Mouse (Mus musculus) embryonic fibroblast, embryonic 13.5 days (primary cell): ENCODE results near the gene Yeats2. TPM values are rescaled to one million over a fixed set of nuclear protein-coding genes. Genes with fewer than 3 reads are reported as not detected.

Source experiments
- H3K27ac ChIP-seq: 2 replicates; pipeline ENCODE4 v1.5.1; 2012; ENCODE audit warnings: low read length, control low read depth, inconsistent platforms; ENCODE audit not compliant: insufficient read depth
- H3K4me1 ChIP-seq: 2 replicates; pipeline ENCODE4 v1.6.1; 2011; ENCODE audit warnings: low read length; ENCODE audit not compliant: control insufficient read depth, insufficient read depth
- H3K4me3 ChIP-seq: 2 replicates; pipeline ENCODE4 v1.5.1; 2011; ENCODE audit warnings: mild to moderate bottlenecking, control low read depth, low read length; ENCODE audit not compliant: insufficient read depth
- CTCF ChIP-seq: IDR thresholded peaks from 2 replicates; pipeline ENCODE4 v1.5.1; 2011; ENCODE audit warnings: mild to moderate bottlenecking, control low read depth, low read length, moderate library complexity, borderline replicate concordance; ENCODE audit not compliant: insufficient read depth
- POLR2A ChIP-seq: IDR thresholded peaks from 2 replicates; pipeline ENCODE4 v1.6.1; 2011; ENCODE audit warnings: low read depth, mild to moderate bottlenecking, control low read depth, low read length, moderate library complexity
- polyA plus RNA-seq: library from polyadenylated mRNA; stranded (reverse); fragments of >200 nt; gene quantifications from 2 replicates; pipeline ENCODE4 v1.2.4, GENCODE M21; 2011; ENCODE audit warnings: low read depth; ENCODE audit not compliant: missing spikeins, insufficient read length

The Yeats2 gene
- polyA plus RNA-seq, 1 experiment, result 40.6 TPM

- Histone ChIP-seq H3K4me3 (no peak overlapping the region), H3K4me1 (no peaks in the 10 kb centered on the region), H3K27ac (no peak overlapping the region)
- no peak for TF ChIP-seq POLR2A
- no peak for TF ChIP-seq CTCF
These were observed 44.5 kb downstream of the Yeats2 start for GRCm38 (mm10) chr16:20185368-20185767.

- peaks cover 4% of the 10 kb centered on the region; the same call in 1 of the 2 replicates for H3K4me1 ChIP-seq
- no peak for TF ChIP-seq CTCF
- no peak for TF ChIP-seq POLR2A
- no peak overlapping the region for H3K27ac ChIP-seq
- H3K4me3 ChIP-seq, result no peak overlapping the region
These were observed 50.5 kb downstream of the Yeats2 start for GRCm38 (mm10) chr16:20191161-20191882.

GRCm38 (mm10) chr16:20192043-20192442 is 51.2 kb downstream of the Yeats2 start:
- TF ChIP-seq CTCF (no peak), POLR2A (no peak)
- H3K4me3 ChIP-seq, result no peak overlapping the region
- no peak overlapping the region for H3K27ac ChIP-seq
- H3K4me1 ChIP-seq, result peaks cover 4% of the 10 kb centered on the region; the same call in 1 of the 2 replicates

GRCm38 (mm10) chr16:20195546-20195945 is 54.7 kb downstream of the Yeats2 start:
- H3K4me1 ChIP-seq, result peaks cover 4% of the 10 kb centered on the region; the same call in 1 of the 2 replicates
- H3K27ac ChIP-seq, result no peak overlapping the region
- TF ChIP-seq CTCF, result no peak
- no peak for TF ChIP-seq POLR2A
- no peak overlapping the region for H3K4me3 ChIP-seq

DNA sequence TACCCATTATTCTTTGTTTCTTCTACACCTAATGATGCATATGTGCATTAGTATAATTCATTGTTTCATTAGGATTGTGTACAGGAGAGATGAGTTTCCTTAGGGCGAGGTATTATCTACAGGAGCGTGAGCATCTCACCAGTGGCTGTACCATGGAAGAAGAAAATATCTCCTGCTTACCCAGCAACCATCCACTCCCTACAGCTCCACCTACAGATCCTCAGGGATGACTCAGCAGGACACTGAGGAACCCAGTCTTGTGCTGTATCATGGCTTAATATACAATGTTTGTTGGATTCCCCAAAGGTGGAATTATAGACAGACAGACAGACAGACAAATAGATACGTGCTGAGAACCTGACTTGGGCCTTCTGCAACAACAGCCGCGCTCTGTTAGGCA is 56.1 kb downstream of the Yeats2 start:
- peaks cover 4% of the 10 kb centered on the region; the same call in 1 of the 2 replicates for H3K4me1 ChIP-seq
- no peak overlapping the region for H3K27ac ChIP-seq
- TF ChIP-seq CTCF, result no peak
- no peak for TF ChIP-seq POLR2A
- H3K4me3 ChIP-seq, result no peak overlapping the region

DNA sequence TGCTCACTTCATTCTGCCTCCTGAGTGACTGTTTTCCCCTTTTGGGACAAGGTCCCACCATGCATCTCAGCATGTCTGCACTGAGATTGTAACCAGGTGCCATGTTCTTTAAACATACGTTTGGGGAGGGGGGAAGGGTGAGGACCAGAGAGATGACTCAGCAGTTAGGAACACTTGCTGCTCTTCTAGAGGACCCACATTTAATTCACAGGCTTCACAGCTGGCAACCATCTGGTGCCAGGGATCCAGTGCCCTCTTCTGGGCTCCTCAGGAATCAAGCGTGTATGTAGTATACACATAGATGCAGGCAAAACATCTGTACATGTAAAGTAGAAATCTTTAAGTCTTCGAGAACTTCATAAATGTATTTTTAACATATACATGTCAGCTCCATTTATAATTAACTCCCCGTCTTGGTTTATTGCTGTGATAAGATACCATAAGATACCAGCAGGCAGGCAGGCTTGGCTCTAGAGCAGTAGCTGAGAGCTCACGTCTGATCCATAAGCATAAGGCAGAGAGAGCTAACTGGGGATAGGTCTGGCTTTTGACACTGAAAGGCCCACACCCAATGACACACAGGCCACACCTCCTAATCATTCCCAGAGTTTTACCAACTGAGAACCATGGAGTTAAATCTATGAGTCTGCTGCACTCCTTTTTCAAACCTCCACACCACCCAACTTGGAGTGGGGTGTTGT is 58.8 kb downstream of the Yeats2 start:
- no peak for TF ChIP-seq POLR2A
- no peak for TF ChIP-seq CTCF
- Histone ChIP-seq H3K4me1 (no peaks in the 10 kb centered on the region), H3K27ac (no peak overlapping the region), H3K4me3 (no peak overlapping the region)

DNA sequence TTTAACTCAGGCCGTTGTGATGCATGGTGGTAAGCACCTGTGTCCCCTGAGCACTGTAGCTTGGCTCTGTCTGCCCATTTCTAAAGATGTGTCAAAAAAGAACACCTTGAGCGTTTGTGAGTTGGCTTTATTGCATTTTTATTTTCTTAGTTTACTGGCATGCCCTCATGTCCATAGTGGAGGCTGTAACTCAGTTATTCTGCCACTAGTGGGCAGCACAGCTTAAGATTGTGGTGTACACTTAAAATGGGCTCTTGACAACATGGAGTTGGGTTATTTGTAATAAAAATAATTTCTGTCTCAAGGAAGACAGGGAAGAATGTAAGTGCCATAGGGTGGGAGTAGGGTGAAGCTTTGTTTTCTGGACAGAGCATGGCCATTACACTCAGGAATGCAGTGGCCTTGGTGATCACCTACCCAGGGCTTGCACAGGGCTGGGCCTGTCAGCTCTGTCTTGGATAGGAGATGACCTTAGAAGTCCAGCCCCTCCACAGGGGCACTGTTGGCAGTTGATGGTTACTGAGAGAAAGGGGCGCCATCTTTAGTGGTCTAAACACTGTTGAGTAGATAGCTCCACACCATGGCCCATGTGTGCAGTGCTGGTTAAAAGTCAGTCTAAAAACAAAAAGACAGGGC is 72.8 kb downstream of the Yeats2 start:
- H3K4me1 ChIP-seq, result no peaks in the 10 kb centered on the region
- no peak overlapping the region for H3K27ac ChIP-seq
- TF ChIP-seq CTCF, result no peak
- TF ChIP-seq POLR2A, result no peak
- no peak overlapping the region for H3K4me3 ChIP-seq

DNA sequence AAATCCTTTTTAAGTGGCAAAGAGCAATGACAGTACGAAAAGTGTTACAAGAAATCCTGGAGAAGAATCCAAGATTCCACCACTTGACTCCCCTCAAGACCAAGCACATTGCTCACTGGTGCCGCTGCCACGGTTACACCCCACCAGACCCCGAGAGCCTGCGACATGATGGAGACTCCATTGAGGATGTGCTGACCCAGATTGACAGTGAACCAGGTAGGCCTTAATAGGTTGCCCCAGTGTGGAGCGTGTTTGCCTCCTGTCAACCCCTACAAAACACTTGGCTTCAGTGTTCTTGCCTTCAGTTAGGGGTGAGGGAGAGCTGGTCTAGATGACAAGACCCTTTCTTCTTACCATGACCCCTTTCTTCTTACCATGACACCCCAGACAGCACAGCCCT is 81.9 kb downstream of the Yeats2 start:
- TF ChIP-seq POLR2A (no peak), CTCF (no peak)
- H3K4me1 ChIP-seq, result no peaks in the 10 kb centered on the region
- H3K27ac ChIP-seq, result no peak overlapping the region
- no peak overlapping the region for H3K4me3 ChIP-seq

GRCm38 (mm10) chr16:20226676-20227075 is 85.8 kb downstream of the Yeats2 start:
- no peak for TF ChIP-seq CTCF
- TF ChIP-seq POLR2A, result no peak
- Histone ChIP-seq H3K4me1 (no peaks in the 10 kb centered on the region), H3K4me3 (no peak overlapping the region), H3K27ac (no peak overlapping the region)

- no peaks in the 10 kb centered on the region for H3K4me1 ChIP-seq
- TF ChIP-seq POLR2A, result no peak
- TF ChIP-seq CTCF, result no peak
- no peak overlapping the region for H3K27ac ChIP-seq
- no peak overlapping the region for H3K4me3 ChIP-seq
These were observed 86.6 kb downstream of the Yeats2 start for GRCm38 (mm10) chr16:20227504-20227903.
